Mouse (Mus musculus) megakaryocyte-erythroid progenitor cell, adult 5-6 weeks (primary cell): ENCODE results near the gene Cdc42se2. TPM values are rescaled to one million over a fixed set of nuclear protein-coding genes. Genes with fewer than 3 reads are reported as not detected.
A peak's percentile ranks its signal among the peaks of the same experiment; 100 is the strongest.

Source experiments
- ATAC-seq: replicated peaks from 2 replicates; pipeline ENCODE4 v1.8.0; 2016; ENCODE audit warnings: mild to moderate bottlenecking, inconsistent platforms; ENCODE audit not compliant: severe bottlenecking, poor library complexity, low FRiP score, low TSS enrichment
- total RNA-seq, 2 experiments: library from RNA; stranded (forward) in 1 of 2; stranded (reverse) in 1 of 2; fragments of 200-1000, 215-1000 nt in 1 of 2; fragments of >200 nt in 1 of 2; fragmentation: Nextera tagmentation in 1 of 2; gene quantifications; 2 replicates each; pipeline ENCODE4 v1.2.3; 2014 to 2017

Gene Cdc42se2
- total RNA-seq (2014; fragmentation: Nextera tagmentation) (27.9 and 28.2 TPM in 2 replicates), total RNA-seq (2017) (33.2 and 50.7 TPM in 2 replicates)

DNA sequence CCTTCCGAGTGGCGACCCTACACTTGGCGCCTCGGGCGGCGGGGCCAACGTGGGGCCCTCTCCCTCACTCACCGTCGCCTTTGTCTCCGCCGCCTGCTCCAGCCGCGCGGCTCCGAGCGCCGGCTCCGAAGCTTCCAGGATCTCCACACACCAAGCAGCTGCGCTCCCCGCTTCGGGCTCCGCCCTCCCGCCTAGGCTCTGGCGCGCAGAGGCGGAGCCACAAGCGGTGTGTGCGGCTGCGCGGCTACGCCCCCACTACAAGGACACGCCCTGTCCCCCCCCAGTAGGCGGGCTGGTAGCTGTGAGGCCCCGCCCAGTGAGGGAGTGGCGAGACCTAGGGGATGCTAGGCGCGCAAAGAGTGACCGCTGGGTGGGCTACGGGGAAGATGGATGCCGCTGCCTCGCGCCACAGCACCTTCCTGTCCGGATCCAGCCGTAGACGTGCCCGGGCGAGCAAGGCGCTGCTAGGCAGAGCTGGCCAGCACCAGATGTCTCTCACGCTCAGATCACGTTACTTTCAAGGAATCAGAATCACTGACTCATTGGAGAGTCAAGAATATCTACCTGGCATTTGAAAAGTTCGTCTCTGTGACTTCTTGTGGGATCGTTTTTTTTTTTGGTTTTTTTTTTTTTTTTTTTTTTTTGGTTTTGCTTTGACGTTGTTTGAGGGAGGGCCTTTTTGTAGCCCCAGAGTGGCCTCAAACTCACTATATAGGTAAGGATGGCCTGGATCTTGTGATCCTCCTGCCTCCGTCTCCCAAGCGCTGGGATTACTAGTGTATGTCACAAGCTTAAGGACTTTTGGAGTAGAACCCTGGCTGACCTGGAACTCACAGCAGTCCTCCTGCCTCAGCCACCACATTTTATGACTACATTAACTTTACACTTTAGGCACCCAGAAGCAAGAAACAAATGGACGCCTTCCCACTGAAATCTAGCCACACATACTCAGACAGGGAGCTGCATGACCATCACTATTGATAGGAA lies at the start of gene Cdc42se2:
Cdc42se2 (minus strand) TSS at position 188 of the 987 bp plus-strand sequence.
- ATAC-seq: peak; percentile 97

DNA sequence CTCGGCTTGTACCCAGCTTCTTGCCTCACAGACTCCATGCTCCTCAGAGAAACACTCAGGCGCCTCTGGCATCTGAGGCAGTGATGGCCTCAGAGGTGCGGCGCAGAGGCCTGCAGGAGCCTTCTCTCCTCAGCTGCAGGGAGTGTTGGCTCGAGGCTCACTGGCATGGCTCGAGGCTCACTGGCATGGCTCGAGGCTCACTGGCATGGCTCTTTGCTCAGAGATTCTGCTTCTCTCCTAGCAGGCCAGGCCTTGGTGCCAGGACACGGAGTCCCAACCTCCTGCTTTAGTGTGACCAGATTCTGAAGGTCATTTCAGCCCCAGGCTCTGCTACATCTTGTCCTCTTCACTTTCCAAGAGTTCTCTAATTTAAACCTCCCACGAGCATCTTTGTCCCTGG lies 48.6 kb upstream of the Cdc42se2 start:
- no peak for ATAC-seq

DNA sequence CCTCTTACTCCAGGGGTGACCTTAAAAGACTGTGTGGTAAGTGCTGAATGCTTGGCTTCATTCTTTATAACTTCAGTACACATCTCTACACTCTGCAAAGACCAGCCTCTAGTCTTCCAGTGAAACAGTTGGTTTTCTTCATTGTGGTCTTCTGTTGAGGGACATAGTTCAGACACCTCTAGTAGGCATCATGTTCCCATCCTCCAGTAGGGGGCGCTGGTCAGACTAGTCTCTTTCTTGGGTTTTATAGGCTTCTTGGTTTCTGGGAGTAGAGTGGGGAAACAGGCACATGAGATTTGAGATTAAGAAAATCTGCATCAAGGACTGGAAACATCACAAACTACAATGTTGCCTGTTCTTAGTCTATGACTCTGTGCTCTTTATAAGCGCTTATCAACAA lies 47.1 kb upstream of the Cdc42se2 start:
- ATAC-seq: no peak

DNA sequence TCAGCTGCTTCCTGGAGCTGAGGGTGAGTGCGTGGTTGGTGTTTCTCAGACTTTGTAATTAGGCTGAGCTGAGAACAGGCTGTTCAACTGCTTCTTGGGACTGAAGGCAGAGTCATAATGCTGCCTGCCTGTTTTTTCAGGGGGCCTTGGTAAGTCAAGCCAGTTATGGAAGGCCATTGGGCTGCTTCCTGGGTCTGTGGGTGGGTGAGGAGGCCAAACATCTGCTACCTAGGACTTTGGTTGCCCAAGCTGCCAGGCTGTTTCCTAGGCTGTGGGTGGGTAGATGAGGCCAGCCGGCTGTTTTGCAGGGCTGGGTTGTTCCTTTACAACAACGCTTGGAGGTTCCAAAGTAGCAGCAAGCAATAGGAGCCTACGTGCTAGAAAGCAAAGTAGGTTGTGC lies 46.4 kb upstream of the Cdc42se2 start:
- no peak for ATAC-seq

DNA sequence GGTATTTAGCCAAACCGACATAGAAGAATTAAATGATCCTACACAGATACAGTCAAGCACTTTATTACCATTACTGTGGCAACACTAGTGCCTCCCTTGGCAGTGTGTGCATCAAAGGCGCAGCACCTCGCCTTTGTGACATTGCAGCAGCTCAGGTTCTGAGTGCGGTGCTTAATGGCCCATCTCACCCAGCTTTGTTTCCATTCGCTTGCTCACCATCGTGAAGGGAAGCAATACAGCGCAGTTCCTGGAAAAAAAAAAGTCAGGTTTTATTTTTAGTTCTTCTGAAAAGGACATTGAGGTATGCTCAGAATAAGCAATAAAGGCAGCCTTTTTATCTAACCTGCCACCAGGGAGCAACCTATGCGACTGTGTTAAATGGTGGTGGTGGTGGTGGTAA lies 39.3 kb upstream of the Cdc42se2 start:
- no peak for ATAC-seq

DNA sequence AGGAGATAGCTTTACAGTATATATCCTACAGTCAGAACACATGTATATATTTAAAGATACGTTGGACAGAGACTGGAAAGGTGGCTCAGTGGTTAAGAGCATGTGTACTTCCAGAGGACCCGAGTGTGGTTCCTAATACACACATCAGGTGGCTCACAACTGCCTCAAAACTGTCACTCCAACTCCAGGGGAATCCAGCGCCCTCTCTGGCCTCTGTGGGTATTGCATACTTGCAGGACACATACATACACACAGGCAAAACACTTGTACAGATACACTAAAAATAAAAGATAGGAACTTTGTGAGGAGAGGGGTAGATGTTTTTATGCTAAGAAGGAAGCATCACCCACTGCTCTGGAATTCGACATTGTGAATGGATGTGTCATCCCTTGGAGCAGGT lies 38.3 kb upstream of the Cdc42se2 start:
- no peak for ATAC-seq

DNA sequence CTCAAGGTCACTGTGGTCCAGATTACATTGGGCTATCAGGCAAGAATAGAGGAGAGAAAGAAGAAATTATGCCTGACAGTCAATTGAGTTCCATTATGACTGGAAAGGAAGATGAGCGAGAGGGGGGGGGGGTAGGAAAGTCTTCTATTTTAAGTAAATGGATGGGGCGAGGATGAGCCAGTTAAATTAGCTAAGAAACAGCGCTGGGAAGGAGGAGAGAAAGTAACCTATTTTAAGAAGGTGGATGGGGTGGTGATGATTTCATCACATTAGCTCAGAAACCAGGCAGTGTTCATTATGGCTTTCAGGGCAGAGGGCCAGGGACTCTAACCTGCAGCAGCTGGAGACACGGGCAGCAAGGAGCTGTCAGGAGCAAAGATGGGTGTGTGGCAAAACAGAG lies 36.0 kb upstream of the Cdc42se2 start:
- ATAC-seq: no peak

DNA sequence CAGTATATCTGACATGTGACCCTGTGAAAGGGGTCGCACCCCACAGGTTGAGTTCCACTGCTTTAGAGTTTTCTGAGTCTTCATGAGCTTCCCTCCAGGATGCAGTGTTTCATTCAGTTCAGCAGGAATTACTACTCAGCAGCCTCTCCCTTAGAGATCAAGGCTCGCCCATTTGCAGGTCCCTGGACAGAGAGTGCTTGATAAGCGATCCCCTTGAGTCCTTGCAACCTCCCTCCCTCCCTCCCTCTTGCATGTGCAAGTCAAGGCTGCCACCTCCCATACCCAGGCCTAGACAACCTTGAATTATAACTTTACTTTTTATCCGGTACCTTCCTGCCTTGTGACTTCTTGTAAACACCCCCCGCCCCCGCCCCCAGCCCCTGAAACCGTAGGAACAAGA lies 32.0 kb upstream of the Cdc42se2 start:
- ATAC-seq: no peak

DNA sequence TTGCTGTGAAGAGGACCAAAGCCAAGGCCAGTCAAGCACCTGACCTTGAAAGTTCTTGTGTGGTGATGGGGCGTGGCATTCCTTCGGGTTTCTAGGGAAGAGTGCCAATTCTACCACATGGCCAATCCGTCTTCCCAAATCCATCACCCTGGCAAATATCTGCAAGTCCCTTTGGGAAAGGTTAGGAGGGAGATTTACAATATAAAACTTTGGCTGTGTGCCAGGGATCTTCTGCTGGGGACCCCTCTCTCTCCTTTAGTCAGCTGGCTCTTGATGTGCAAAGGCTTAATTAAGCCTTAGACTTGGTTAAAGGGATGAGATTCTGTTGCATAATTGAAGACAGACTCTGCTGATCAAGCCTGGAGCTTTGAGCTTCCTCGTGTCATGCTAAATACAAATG lies 30.0 kb upstream of the Cdc42se2 start:
- no peak for ATAC-seq

DNA sequence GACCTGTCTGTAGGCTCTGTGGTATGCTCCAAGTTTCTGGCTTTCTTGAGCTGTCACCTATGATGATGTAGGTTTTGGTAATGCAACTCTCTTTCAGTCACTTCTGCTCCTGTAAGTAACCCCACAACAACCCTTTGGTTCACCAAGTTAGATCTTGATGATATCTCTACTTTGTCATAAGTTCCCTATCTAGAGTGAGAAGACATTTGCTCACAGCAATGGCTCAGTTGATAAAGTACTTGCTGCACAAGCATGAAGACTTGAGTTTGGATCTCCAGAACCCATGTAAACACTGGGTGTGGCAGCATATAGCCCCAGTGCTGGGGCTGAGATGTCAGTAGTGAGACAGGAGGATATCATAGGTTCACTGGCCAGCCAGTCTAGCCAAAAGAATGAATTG lies 28.2 kb upstream of the Cdc42se2 start:
- ATAC-seq: no peak

DNA sequence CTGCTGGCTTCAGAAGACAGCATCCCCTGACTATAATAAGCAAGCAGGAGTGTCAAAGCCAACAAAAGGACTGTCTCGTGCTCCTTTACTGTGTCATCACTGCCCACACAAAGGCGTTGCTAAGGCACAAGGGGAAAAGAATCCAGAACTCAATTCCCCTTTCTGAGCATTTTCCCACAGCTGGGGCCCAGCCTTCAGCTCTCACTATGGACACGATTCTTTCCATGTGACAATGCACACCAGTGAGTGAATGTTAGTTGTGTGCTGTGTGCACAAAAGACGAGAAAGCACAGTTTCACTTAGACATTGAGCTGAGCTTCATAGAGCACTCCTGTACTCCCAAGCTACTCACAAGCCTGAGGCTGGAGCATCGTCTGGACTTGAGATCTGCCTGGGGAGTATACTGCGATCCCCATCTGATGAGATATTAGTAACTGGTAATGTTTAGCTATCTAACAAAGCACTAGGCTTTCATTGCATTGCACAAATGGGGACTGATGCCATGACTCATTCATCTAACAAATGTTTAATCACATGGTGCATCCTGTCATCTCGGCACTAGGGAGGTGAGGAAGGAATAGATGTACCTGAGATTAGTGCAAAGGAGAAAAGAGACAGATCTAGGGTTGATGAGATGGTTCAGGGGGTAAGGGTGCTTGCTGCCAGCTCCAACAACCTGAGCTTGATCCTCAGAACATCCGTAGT lies 25.5 kb upstream of the Cdc42se2 start:
- no peak for ATAC-seq

DNA sequence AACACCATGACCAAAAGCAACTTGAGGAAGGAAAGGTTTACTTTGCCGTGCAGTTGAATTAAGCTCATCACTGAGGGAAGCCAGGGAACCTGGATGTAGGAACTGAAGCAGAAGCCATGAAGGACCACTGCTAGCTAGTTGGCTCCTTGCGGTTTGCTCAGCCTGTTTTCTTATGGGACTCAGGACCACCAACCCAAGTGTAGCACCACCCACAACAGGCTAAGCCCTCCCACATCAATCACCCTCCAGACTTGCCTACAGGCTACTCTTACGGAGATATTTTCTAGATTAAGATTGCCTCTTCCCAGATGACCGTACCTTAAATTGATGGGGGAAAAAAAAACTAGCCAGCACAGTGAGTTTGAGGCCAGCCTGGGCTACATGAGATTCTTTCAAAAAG lies 24.8 kb upstream of the Cdc42se2 start:
- no peak for ATAC-seq

DNA sequence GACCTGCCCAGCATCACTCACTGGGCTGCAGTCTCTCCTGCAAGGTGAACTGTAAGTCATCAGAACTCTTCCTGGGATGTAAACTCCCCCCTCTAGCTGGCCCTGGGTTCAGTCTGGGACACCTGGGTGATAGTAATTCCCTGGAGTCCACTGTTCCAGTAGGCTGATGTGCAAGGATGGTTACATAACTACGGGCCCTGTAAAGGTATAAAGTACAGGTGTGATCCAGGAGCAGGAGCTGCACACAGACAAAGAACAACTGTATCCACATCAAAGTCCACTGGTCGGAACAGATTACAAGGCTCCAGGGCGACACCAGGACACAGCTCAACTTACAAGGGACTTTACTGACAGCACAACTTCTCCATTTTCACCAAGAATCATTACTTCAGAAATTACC lies 23.6 kb upstream of the Cdc42se2 start:
- ATAC-seq: no peak

DNA sequence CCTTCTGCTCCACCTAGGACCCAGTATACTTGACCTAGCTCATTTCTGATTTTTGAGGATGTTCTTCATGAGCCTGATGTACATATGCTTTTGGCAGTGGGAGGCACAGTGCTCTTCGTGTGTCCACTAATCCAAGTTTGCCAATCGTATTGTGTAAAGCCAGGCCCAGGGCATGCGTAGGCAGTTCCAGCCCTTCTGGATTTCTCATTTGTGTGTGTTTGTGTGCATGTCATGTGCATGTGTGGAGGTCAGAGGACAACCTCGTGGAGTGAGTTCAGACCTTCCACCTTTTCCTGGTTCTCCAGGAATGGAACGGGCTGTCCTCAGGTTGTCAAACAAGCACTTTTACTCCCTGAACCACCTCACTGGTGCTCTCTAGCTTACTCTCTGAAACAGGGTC lies 22.1 kb upstream of the Cdc42se2 start:
- ATAC-seq: no peak

DNA sequence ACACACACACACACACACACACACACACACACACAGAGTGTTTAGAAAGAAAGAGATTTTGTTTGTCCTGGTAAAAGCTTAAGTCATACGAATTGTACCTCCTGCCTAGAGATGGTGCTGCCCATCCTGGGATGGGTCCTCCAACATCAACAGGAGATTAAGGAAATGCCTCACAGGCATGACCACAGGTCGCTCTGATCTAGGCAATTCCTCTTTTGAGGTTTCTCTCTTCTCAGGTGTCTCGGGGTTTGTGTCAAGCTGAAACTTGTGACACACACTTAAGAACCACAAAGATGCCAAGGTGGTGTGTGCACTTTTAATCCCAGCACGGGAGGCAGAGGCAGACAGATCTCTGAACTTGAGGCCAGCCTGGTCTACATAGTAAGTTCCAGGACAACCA lies 20.7 kb upstream of the Cdc42se2 start:
- ATAC-seq: no peak

DNA sequence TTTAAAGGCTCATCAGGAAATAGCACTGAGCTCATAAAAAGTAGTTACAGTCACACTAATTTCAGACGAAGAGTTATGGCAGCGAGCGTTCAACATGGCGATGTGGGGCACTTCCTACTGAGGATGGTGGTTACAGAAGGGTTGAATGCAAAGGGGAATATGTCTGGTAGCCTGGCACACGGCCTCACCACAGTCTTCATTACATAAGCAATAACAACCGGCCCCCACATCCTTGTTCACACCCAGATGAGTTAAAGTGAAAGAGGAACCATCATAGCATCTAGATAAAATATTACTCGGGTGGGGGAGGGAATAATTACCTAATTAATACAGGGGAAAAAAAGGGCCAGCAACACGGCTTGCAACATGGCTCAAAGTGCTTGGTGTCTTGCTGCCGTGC lies 20.2 kb upstream of the Cdc42se2 start:
- ATAC-seq: peak; percentile 52

DNA sequence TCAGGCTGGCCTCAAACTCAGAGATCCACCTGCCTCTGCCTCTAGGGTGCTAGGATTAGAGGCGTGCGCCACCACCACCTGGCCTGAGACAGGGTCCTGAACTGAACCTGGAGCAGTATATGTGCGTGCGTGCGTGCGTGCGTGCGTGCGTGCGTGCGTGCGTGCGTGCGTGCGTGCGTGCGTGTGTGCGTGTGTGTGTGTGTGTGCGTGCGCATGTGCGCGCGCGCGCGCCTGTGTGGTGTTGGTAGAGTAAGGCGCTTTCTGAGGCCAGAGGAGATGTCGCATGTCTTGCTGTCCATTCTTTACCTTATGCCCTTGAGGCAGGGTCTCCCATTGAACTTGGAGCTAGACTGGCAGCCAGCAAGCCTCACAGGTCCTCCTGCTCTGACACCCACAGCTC lies 19.4 kb upstream of the Cdc42se2 start:
- no peak for ATAC-seq

DNA sequence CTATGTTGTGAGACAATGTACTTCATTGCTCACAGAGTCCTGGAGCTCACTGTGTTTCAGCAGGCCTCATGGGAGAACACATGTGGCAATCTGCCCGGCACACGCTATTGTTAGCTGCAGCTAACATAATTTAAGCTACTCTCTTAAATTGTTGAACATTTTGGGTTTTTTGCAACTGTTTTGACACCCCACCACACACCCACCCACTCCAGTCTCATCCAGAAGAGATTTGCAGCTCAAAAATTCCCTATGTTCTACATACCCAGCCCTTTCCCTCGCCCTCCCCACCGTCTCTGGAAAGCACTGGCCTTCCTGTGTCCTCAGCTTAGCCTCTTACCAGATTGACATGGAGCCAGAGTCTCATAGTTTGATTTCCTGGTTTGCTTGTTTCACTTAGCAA lies 17.7 kb upstream of the Cdc42se2 start:
- no peak for ATAC-seq

DNA sequence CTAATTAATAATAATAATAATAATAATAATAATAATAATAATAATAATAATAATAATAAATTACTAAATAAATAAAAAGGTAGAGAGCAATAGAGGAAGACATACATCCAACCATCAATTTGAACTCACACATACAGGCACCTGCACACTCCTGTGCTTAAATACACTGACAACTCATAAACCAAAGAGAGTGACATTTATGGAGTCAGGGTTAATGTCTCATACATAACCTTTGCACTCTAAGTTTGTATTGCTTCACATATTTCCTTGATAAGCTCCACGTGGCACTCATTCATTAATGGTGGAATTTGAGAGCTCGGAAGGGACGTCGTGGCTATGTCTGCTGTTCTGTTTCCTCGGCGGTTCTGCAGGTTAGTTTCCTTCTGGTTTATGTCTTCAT lies 15.1 kb upstream of the Cdc42se2 start:
- no peak for ATAC-seq

DNA sequence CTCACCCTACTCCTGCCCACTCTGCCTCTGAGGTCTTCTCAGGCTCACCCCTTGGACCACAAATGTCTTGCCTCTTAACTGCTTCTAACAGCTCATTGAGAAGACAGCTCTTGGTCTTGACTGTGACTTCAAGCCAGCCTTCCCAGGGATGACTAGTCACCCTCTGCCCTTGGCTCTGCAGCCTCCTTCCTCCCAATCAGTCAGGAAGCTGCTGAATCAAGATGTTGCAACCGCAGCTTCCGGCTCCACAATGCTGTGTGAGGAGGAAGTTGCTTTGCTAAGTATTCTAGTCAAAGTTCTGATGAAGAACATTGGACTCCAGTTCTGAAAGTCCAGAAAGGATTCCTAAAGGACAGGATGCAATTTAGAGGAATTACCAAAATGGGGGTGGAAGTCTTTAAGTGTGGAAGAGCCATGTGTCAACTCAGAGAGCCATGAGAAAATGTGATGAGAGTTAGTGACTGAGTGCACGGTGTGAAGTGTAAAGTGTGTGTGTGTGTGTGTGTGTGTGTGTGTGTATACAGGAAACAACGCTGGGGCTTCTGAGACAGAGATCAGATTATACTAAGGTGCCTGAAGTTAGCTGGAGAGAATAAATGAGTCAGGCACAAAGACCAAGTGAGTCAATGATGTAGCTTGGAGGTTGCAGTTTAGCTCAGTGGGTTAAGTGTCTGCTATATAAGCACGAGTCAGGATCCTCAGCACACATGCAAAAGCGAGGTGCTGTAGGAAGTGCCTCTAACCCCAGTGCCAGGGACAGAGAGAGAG lies 14.5 kb upstream of the Cdc42se2 start:
- peak; percentile 84 for ATAC-seq
